Mouse (Mus musculus): ENCODE measurements around the gene Cryzl2. TPM values are rescaled to one million over a fixed set of nuclear protein-coding genes. Genes with fewer than 3 reads are reported as not detected.
A peak's percentile ranks its signal among the peaks of the same experiment; 100 is the strongest.

Cryzl2 gene
- polyA plus RNA-seq, 1 experiment from 2014 or later, result 30.5 TPM

- ATAC-seq (replicated peaks; ENCODE audit: insufficient number of reproducible peaks, insufficient read depth, low FRiP score, low read depth), result no peak
- Histone ChIP-seq H3K27me3 (no peaks in the 10 kb centered on the region), H3K9ac (peak overlapping the region; percentile 3; the same call in 1 of the 2 replicates), H3K9me3 (replicated peaks) (no peaks in the 10 kb centered on the region), H3K4me3 (no peak overlapping the region), H3K4me2 (peak overlapping the region; percentile 48), H3K4me1 (replicated peaks) (peaks cover 8% of the 10 kb centered on the region), H3K27ac (no peak overlapping the region), H3K36me3 (no peaks in the 10 kb centered on the region)
- 30% methylated on average over 8 of the region's 8 CpGs for WGBS
Measured at GRCm38 (mm10) chr1:157425741-157426427, 32.5 kb upstream of the Cryzl2 start.

- WGBS, result 43% methylated on average over 1 of the region's 1 CpGs
- no peak for ATAC-seq (replicated peaks; ENCODE audit: insufficient number of reproducible peaks, insufficient read depth, low FRiP score, low read depth)
Measured at GRCm38 (mm10) chr1:157426933-157427332, 31.4 kb upstream of the Cryzl2 start.

GRCm38 (mm10) chr1:157427604-157428003 lies 30.8 kb upstream of the Cryzl2 start:
- Histone ChIP-seq H3K36me3 (no peaks in the 10 kb centered on the region), H3K9me3 (replicated peaks) (no peaks in the 10 kb centered on the region), H3K4me2 (no peak overlapping the region), H3K9ac (no peak overlapping the region), H3K27ac (no peak overlapping the region), H3K27me3 (no peaks in the 10 kb centered on the region), H3K4me1 (replicated peaks) (peaks cover 8% of the 10 kb centered on the region), H3K4me3 (no peak overlapping the region)
- WGBS, result 93% methylated on average over 4 of the region's 4 CpGs
- ATAC-seq (replicated peaks; ENCODE audit: insufficient number of reproducible peaks, insufficient read depth, low FRiP score, low read depth), result no peak

More at GRCm38 (mm10) chr1:157426933-157427332, 31.4 kb upstream of the Cryzl2 start:
- H3K9me3 ChIP-seq (replicated peaks), result no peaks in the 10 kb centered on the region
- H3K4me1 ChIP-seq (replicated peaks), result peaks cover 8% of the 10 kb centered on the region
- no peak overlapping the region for H3K4me3 ChIP-seq
- H3K27me3 ChIP-seq, result no peaks in the 10 kb centered on the region
- H3K4me2 ChIP-seq, result no peak overlapping the region
- H3K9ac ChIP-seq, result no peak overlapping the region
- no peaks in the 10 kb centered on the region for H3K36me3 ChIP-seq
- H3K27ac ChIP-seq, result no peak overlapping the region

GRCm38 (mm10) chr1:157428366-157428765 lies 30.0 kb upstream of the Cryzl2 start:
- Histone ChIP-seq H3K4me1 (replicated peaks) (peaks cover 10% of the 10 kb centered on the region), H3K4me3 (no peak overlapping the region), H3K36me3 (no peaks in the 10 kb centered on the region), H3K27ac (no peak overlapping the region), H3K27me3 (no peaks in the 10 kb centered on the region), H3K9ac (no peak overlapping the region), H3K9me3 (replicated peaks) (no peaks in the 10 kb centered on the region), H3K4me2 (no peak overlapping the region)
- ATAC-seq (replicated peaks; ENCODE audit: insufficient number of reproducible peaks, insufficient read depth, low FRiP score, low read depth), result no peak
- 72% methylated on average over 3 of the region's 3 CpGs for WGBS

GRCm38 (mm10) chr1:157433316-157433715 lies 25.1 kb upstream of the Cryzl2 start:
- WGBS, result 39% methylated on average over 3 of the region's 3 CpGs
- no peak overlapping the region for H3K27ac ChIP-seq
- ATAC-seq (replicated peaks; ENCODE audit: insufficient number of reproducible peaks, insufficient read depth, low FRiP score, low read depth), result no peak

GRCm38 (mm10) chr1:157434404-157434803 lies 24.0 kb upstream of the Cryzl2 start:
- Histone ChIP-seq H3K27ac (no peak overlapping the region), H3K9ac (no peak overlapping the region), H3K4me3 (no peak overlapping the region), H3K4me1 (replicated peaks) (peaks cover 11% of the 10 kb centered on the region; the same call in 1 of the 2 replicates), H3K9me3 (replicated peaks) (no peaks in the 10 kb centered on the region), H3K36me3 (no peaks in the 10 kb centered on the region), H3K27me3 (no peaks in the 10 kb centered on the region), H3K4me2 (no peak overlapping the region)
- no peak for ATAC-seq (replicated peaks; ENCODE audit: insufficient number of reproducible peaks, insufficient read depth, low FRiP score, low read depth)
- WGBS, result 89% methylated on average over 4 of the region's 4 CpGs

More at GRCm38 (mm10) chr1:157433316-157433715, 25.1 kb upstream of the Cryzl2 start:
- Histone ChIP-seq H3K4me3 (no peak overlapping the region), H3K9ac (no peak overlapping the region), H3K9me3 (replicated peaks) (no peaks in the 10 kb centered on the region), H3K36me3 (no peaks in the 10 kb centered on the region), H3K4me1 (replicated peaks) (peaks cover 11% of the 10 kb centered on the region; the same call in 1 of the 2 replicates), H3K27me3 (no peaks in the 10 kb centered on the region), H3K4me2 (no peak overlapping the region)

- H3K9me3 ChIP-seq (replicated peaks), result no peaks in the 10 kb centered on the region
- ATAC-seq (replicated peaks; ENCODE audit: insufficient number of reproducible peaks, insufficient read depth, low FRiP score, low read depth), result no peak
- no peaks in the 10 kb centered on the region for H3K27me3 ChIP-seq
- no peak overlapping the region for H3K4me2 ChIP-seq
- peak overlapping the region; percentile 16; the same call in 1 of the 2 replicates for H3K27ac ChIP-seq
- peaks cover 18% of the 10 kb centered on the region for H3K4me1 ChIP-seq (replicated peaks)
- 58% methylated on average over 6 of the region's 6 CpGs for WGBS
- no peaks in the 10 kb centered on the region for H3K36me3 ChIP-seq
- no peak overlapping the region for H3K9ac ChIP-seq
- H3K4me3 ChIP-seq, result no peak overlapping the region
Measured at GRCm38 (mm10) chr1:157435926-157436325, 22.5 kb upstream of the Cryzl2 start.

GRCm38 (mm10) chr1:157438290-157438689 lies 20.1 kb upstream of the Cryzl2 start:
- no peak for ATAC-seq (replicated peaks; ENCODE audit: insufficient number of reproducible peaks, insufficient read depth, low FRiP score, low read depth)
- no peak overlapping the region for H3K9ac ChIP-seq
- no peak overlapping the region for H3K4me3 ChIP-seq
- no peaks in the 10 kb centered on the region for H3K9me3 ChIP-seq (replicated peaks)
- H3K36me3 ChIP-seq, result no peaks in the 10 kb centered on the region
- peaks cover 24% of the 10 kb centered on the region for H3K4me1 ChIP-seq (replicated peaks)
- no peak overlapping the region for H3K4me2 ChIP-seq
- no peak overlapping the region for H3K27ac ChIP-seq
- no peaks in the 10 kb centered on the region for H3K27me3 ChIP-seq
- 77% methylated on average over 2 of the region's 2 CpGs for WGBS

- no peak overlapping the region for H3K4me3 ChIP-seq
- H3K36me3 ChIP-seq, result no peaks in the 10 kb centered on the region
Measured at GRCm38 (mm10) chr1:157439101-157439500, 19.3 kb upstream of the Cryzl2 start.

GRCm38 (mm10) chr1:157439973-157440641 lies 18.3 kb upstream of the Cryzl2 start:
- 13% methylated on average over 14 of the region's 14 CpGs for WGBS
- H3K36me3 ChIP-seq, result no peaks in the 10 kb centered on the region
- H3K27me3 ChIP-seq, result no peaks in the 10 kb centered on the region
- peak overlapping the region; percentile 14; the same call in 1 of the 2 replicates for H3K4me2 ChIP-seq
- no peaks in the 10 kb centered on the region for H3K9me3 ChIP-seq (replicated peaks)
- no peak for ATAC-seq (replicated peaks; ENCODE audit: insufficient number of reproducible peaks, insufficient read depth, low FRiP score, low read depth)
- no peak overlapping the region for H3K9ac ChIP-seq
- H3K27ac ChIP-seq, result 0 out of 2 replicates have a peak overlapping the region, but pooled peaks have one; percentile 18
- peaks cover 38% of the 10 kb centered on the region for H3K4me1 ChIP-seq (replicated peaks)
- no peak overlapping the region for H3K4me3 ChIP-seq

More at GRCm38 (mm10) chr1:157439101-157439500, 19.3 kb upstream of the Cryzl2 start:
- Histone ChIP-seq H3K27me3 (no peaks in the 10 kb centered on the region), H3K27ac (no peak overlapping the region), H3K9me3 (replicated peaks) (no peaks in the 10 kb centered on the region), H3K9ac (no peak overlapping the region), H3K4me2 (no peak overlapping the region), H3K4me1 (replicated peaks) (peaks cover 30% of the 10 kb centered on the region)
- WGBS, result 80% methylated on average over 4 of the region's 4 CpGs
- no peak for ATAC-seq (replicated peaks; ENCODE audit: insufficient number of reproducible peaks, insufficient read depth, low FRiP score, low read depth)

GRCm38 (mm10) chr1:157443026-157443722 lies 15.2 kb upstream of the Cryzl2 start:
- Histone ChIP-seq H3K9me3 (replicated peaks) (no peaks in the 10 kb centered on the region), H3K4me1 (replicated peaks) (peaks cover 41% of the 10 kb centered on the region), H3K9ac (peak overlapping the region; percentile 41; the same call in 1 of the 2 replicates), H3K36me3 (no peaks in the 10 kb centered on the region), H3K27me3 (no peaks in the 10 kb centered on the region), H3K27ac (peak overlapping the region; percentile 95), H3K4me2 (peak overlapping the region; percentile 56), H3K4me3 (peak overlapping the region; percentile 31)
- 17% methylated on average over 14 of the region's 14 CpGs for WGBS
- peak; percentile 71 for ATAC-seq (replicated peaks; ENCODE audit: insufficient number of reproducible peaks, insufficient read depth, low FRiP score, low read depth)
